Mouse (Mus musculus) MEL (cell line): ENCODE measurements around the gene Fdxr. TPM values are rescaled to one million over a fixed set of nuclear protein-coding genes. Genes with fewer than 3 reads are reported as not detected.

Experiments
- DNase-seq: peaks from one replicate; pipeline ENCODE4 v3.0.0; 2011; ENCODE audit warnings: low read depth, low spot score
- H3K27ac ChIP-seq: 2 replicates; pipeline ENCODE4 v1.5.1; 2012; ENCODE audit warnings: low read depth, mild to moderate bottlenecking, control low read depth, low read length, moderate library complexity; ENCODE audit not compliant: control insufficient read depth
- H3K27me3 ChIP-seq, 2 experiments: fragments of 150-350 bp in 1 of 2; sonication (generic) in 1 of 2; 2 replicates each; pipeline ENCODE4 v1.6.1; 2012; ENCODE audit warnings: low read length in 2 of 2, mild to moderate bottlenecking in 2 of 2, improper control_type of control experiment in 1 of 2, moderate library complexity in 1 of 2; ENCODE audit not compliant: insufficient read depth in 2 of 2, control insufficient read depth in 1 of 2
- H3K36me3 ChIP-seq, 2 experiments: 2 replicates each; pipeline ENCODE4 v1.6.1; 2012 to 2014; ENCODE audit warnings: low read length in 2 of 2, improper control_type of control experiment in 1 of 2, inconsistent platforms in 1 of 2, mild to moderate bottlenecking in 1 of 2; ENCODE audit not compliant: insufficient read depth in 2 of 2, control insufficient read depth in 1 of 2
- H3K4me1 ChIP-seq, 2 experiments: fragments of 150-350 bp in 1 of 2; sonication (generic) in 1 of 2; 2 replicates each; pipeline ENCODE4 v1.6.1; 2012; ENCODE audit warnings: low read length in 2 of 2, improper control_type of control experiment in 1 of 2, mild to moderate bottlenecking in 1 of 2; ENCODE audit not compliant: insufficient read depth in 2 of 2, control insufficient read depth in 1 of 2
- H3K4me3 ChIP-seq, 2 experiments: fragments of 150-350 bp in 1 of 2; sonication (generic) in 1 of 2; 2 replicates each; pipeline ENCODE4 v1.5.1; 2012; ENCODE audit warnings: low read depth in 2 of 2, low read length in 2 of 2, mild to moderate bottlenecking in 2 of 2, moderate library complexity in 2 of 2, control low read depth in 1 of 2, improper control_type of control experiment in 1 of 2; ENCODE audit not compliant: control insufficient read depth in 1 of 2, insufficient read depth in 1 of 2
- H3K79me2 ChIP-seq: 2 replicates; pipeline ENCODE4 v1.6.1; 2012; ENCODE audit warnings: mild to moderate bottlenecking, low read length, moderate library complexity; ENCODE audit not compliant: control insufficient read depth, poor library complexity, insufficient read depth
- H3K9ac ChIP-seq: 2 replicates; pipeline ENCODE4 v1.6.1; 2012; ENCODE audit warnings: low read depth, mild to moderate bottlenecking, control low read depth, low read length, moderate library complexity; ENCODE audit not compliant: control insufficient read depth, poor library complexity, severe bottlenecking
- H3K9me3 ChIP-seq: fragments of 150-350 bp; sonication (generic); replicated peaks from 2 replicates; pipeline ENCODE4 v1.6.1; 2012; ENCODE audit warnings: mild to moderate bottlenecking, low read length, improper control_type of control experiment, moderate library complexity; ENCODE audit not compliant: insufficient read depth
- BHLHE40 ChIP-seq: IDR thresholded peaks from 2 replicates; pipeline ENCODE4 v1.6.1; 2012; ENCODE audit warnings: low read depth, mild to moderate bottlenecking, inconsistent platforms, low read length, improper control_type of control experiment, borderline replicate concordance
- CHD1 ChIP-seq: IDR thresholded peaks from 2 replicates; pipeline ENCODE4 v1.6.1; 2012; ENCODE audit warnings: low read depth, mild to moderate bottlenecking, inconsistent platforms, low read length, improper control_type of control experiment
- E2F4 ChIP-seq: IDR thresholded peaks from 2 replicates; pipeline ENCODE4 v1.6.1; 2011; ENCODE audit warnings: low read depth, low read length, improper control_type of control experiment, borderline replicate concordance
- ELF1 ChIP-seq: IDR thresholded peaks from 2 replicates; pipeline ENCODE4 v1.6.1; 2014; ENCODE audit warnings: low read depth, mild to moderate bottlenecking, inconsistent platforms, low read length, improper control_type of control experiment, moderate library complexity
- ETS1 ChIP-seq: IDR thresholded peaks from 2 replicates; pipeline ENCODE4 v1.6.1; 2012; ENCODE audit warnings: low read depth, mild to moderate bottlenecking, inconsistent platforms, low read length, improper control_type of control experiment, moderate library complexity
- GABPA ChIP-seq: IDR thresholded peaks from 2 replicates; pipeline ENCODE4 v1.6.1; 2012; ENCODE audit warnings: low read depth, mild to moderate bottlenecking, inconsistent platforms, low read length, improper control_type of control experiment, moderate library complexity
- JUND ChIP-seq: IDR thresholded peaks from 2 replicates; pipeline ENCODE4 v1.6.1; 2011; ENCODE audit warnings: low read depth, mild to moderate bottlenecking, improper control_type of control experiment, low read length
- MAZ ChIP-seq: IDR thresholded peaks from 2 replicates; pipeline ENCODE4 v1.6.1; 2012; ENCODE audit warnings: low read depth, mild to moderate bottlenecking, inconsistent platforms, low read length, improper control_type of control experiment
- MEF2A ChIP-seq: IDR thresholded peaks from 2 replicates; pipeline ENCODE4 v1.6.1; 2014; ENCODE audit warnings: low read depth, mild to moderate bottlenecking, inconsistent platforms, low read length, improper control_type of control experiment; ENCODE audit not compliant: poor library complexity, insufficient replicate concordance, severe bottlenecking; ENCODE audit errors: extremely low read depth
- MYB ChIP-seq: IDR thresholded peaks from 2 replicates; pipeline ENCODE4 v1.6.1; 2011; ENCODE audit warnings: mild to moderate bottlenecking, low read depth, low read length, improper control_type of control experiment
- NELFE ChIP-seq: IDR thresholded peaks from 2 replicates; pipeline ENCODE4 v1.6.1; 2011; ENCODE audit warnings: low read depth, low read length, improper control_type of control experiment
- RAD21 ChIP-seq: IDR thresholded peaks from 2 replicates; pipeline ENCODE4 v1.6.1; 2011; ENCODE audit warnings: mild to moderate bottlenecking, low read depth, low read length, improper control_type of control experiment
- RCOR1 ChIP-seq: IDR thresholded peaks from 2 replicates; pipeline ENCODE4 v1.6.1; 2012; ENCODE audit warnings: low read depth, mild to moderate bottlenecking, inconsistent platforms, low read length, improper control_type of control experiment
- SIN3A ChIP-seq: IDR thresholded peaks from 2 replicates; pipeline ENCODE4 v1.6.1; 2012; ENCODE audit warnings: low read length, improper control_type of control experiment, inconsistent platforms
- TBP ChIP-seq: IDR thresholded peaks from 2 replicates; pipeline ENCODE4 v1.8.0; 2011; ENCODE audit warnings: low read depth, low read length, improper control_type of control experiment
- USF1 ChIP-seq: IDR thresholded peaks from 2 replicates; pipeline ENCODE4 v1.6.1; 2014; ENCODE audit warnings: low read depth, mild to moderate bottlenecking, inconsistent platforms, low read length, improper control_type of control experiment, moderate library complexity
- ZC3H11A ChIP-seq: IDR thresholded peaks from 2 replicates; pipeline ENCODE4 v1.6.1; 2012; ENCODE audit warnings: low read depth, mild to moderate bottlenecking, inconsistent platforms, low read length, improper control_type of control experiment
- polyA plus RNA-seq, 2 experiments: library from polyadenylated mRNA; stranded (reverse) in 1 of 2; unstranded in 1 of 2; fragments of >175 nt in 1 of 2; fragments of >200 nt in 1 of 2; gene quantifications; 2 replicates each; pipeline versions ENCODE4 v1.2.1 to v1.2.4; 2012; ENCODE audit warnings: low replicate concordance in 2 of 2, low read depth in 1 of 2; ENCODE audit not compliant: insufficient read length in 2 of 2, insufficient read depth in 1 of 2, missing spikeins in 1 of 2
- total RNA-seq: library from RNA; depleted of rRNA; stranded (reverse); fragments of 300-350 nt; gene quantifications from 2 replicates; pipeline ENCODE4 v1.2.3, GENCODE M21; 2012

Fdxr gene
- total and polyA plus RNA-seq, 3 experiments = 32.7 to 37.7 TPM; not detected in 1

GRCm38 (mm10) chr11:115269330-115270066, 7.4 kb downstream of the Fdxr start:
- Histone ChIP-seq H3K36me3 (no peaks in the 10 kb centered on the region; a peak in 1 of 4 replicates), H3K4me3 (no peak overlapping the region)
- no peak for TF ChIP-seq TBP

GRCm38 (mm10) chr11:115267958-115268357, 8.9 kb downstream of the Fdxr start:
- peaks cover 0 to 2% of the 10 kb centered on the region in 2 experiments; a peak in 1 of 4 replicates for H3K27me3 ChIP-seq
- H3K9me3 ChIP-seq = no peaks in the 10 kb centered on the region
- H3K4me1 ChIP-seq = no peaks in the 10 kb centered on the region
- H3K27ac ChIP-seq = no peak overlapping the region
- H3K79me2 ChIP-seq = no peaks in the 10 kb centered on the region
- no peaks in the 10 kb centered on the region; a peak in 1 of 4 replicates for H3K36me3 ChIP-seq
- no peak for DNase-seq
- H3K9ac ChIP-seq = no peak overlapping the region
- TF ChIP-seq E2F4 = no peak
- no peak for TF ChIP-seq USF1
- TF ChIP-seq SIN3A = no peak
- no peak for TF ChIP-seq ZC3H11A
- no peak for TF ChIP-seq NELFE
- TF ChIP-seq BHLHE40 = no peak
- TF ChIP-seq MEF2A = no peak
- TF ChIP-seq RAD21 = no peak
- TF ChIP-seq MYB = no peak
- TF ChIP-seq ETS1 = no peak
- no peak for TF ChIP-seq GABPA
- no peak for TF ChIP-seq CHD1
- TF ChIP-seq JUND = no peak
- TF ChIP-seq MAZ = no peak
- TF ChIP-seq ELF1 = no peak
- no peak for TF ChIP-seq RCOR1
- H3K4me3 ChIP-seq = no peak overlapping the region

More at GRCm38 (mm10) chr11:115269330-115270066, 7.4 kb downstream of the Fdxr start:
- Histone ChIP-seq H3K27ac (no peak overlapping the region), H3K79me2 (no peaks in the 10 kb centered on the region), H3K27me3 (no peaks in the 10 kb centered on the region), H3K9me3 (no peaks in the 10 kb centered on the region), H3K9ac (no peak overlapping the region), H3K4me1 (no peaks in the 10 kb centered on the region)
- no peak for DNase-seq
